In the genomic region with DNA sequence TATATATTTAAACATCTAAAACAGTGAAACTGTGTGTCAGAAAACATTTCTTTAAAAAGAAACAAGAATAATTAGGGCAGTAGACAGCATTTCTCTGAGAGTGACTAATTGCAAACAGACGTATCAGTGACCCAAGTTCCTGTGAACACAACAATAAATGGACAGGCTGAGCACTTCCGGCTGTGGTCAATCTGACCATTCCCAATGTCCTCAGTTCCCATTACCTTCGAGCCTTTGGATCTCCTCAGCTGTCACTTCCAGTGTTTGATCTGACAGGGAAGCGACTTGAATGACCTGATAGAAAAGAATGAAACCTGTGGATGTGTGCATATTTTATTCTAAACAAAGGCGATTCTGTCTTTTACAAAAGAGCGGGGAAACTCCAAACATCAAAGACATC, we compare ENCODE assay signal across 22 mouse cellular contexts. TPM values are rescaled to one million over a fixed set of nuclear protein-coding genes. Genes with fewer than 3 reads are reported as not detected.
DNase-seq lines count a peak whose midpoint lies in the region; ATAC-seq lines count a peak whose summit lies in the region.
"Had no signal": no experiment of that assay in that cellular context is flagged by ENCODE, and none has a peak within 500 bp of the region (broad histone marks: within the 10 kb centered on the region; RNA-seq: fewer than 3 reads in every experiment).

No protein-coding gene starts in this region.

- no peaks in the 10 kb centered on the region for H3K27me3 ChIP-seq in hindbrain, embryonic 12.5 days
- no peaks in the 10 kb centered on the region for H3K27me3 ChIP-seq in hindbrain, embryonic 16.5 days (replicated peaks; ENCODE audit: control insufficient read depth, insufficient read depth, low read length)
- H3K27me3 ChIP-seq in lung, embryonic 16.5 days (ENCODE audit: control insufficient read depth, insufficient read depth, low read depth, low read length) = no peaks in the 10 kb centered on the region
- H3K27me3 ChIP-seq in embryonic facial prominence, embryonic 14.5 days (replicated peaks; ENCODE audit: control insufficient read depth, insufficient read depth, low read length) = no peaks in the 10 kb centered on the region
- H3K27me3 ChIP-seq in stomach, embryonic 15.5 days (replicated peaks) = no peaks in the 10 kb centered on the region
- H3K27me3 ChIP-seq: heart, embryonic 15.5 days; hindbrain, embryonic 15.5 days; liver, embryonic 15.5 days; midbrain, embryonic 15.5 days had no signal

- no peak for ATAC-seq in hindbrain, embryonic 12.5 days (ENCODE audit: low FRiP score)
- ATAC-seq in hindbrain, embryonic 16.5 days = no peak
- ATAC-seq in lung, embryonic 16.5 days (ENCODE audit: low read depth) = no peak
- ATAC-seq in embryonic facial prominence, embryonic 14.5 days (ENCODE audit: low read depth) = no peak
- ATAC-seq in stomach, embryonic 15.5 days (ENCODE audit: insufficient read depth, low FRiP score, low read depth) = no peak
- ATAC-seq: forebrain, embryonic 14.5 days; midbrain, embryonic 15.5 days had no signal

- no peaks in the 10 kb centered on the region for H3K9me3 ChIP-seq in hindbrain, embryonic 12.5 days (replicated peaks)
- H3K9me3 ChIP-seq in hindbrain, embryonic 16.5 days (ENCODE audit: control insufficient read depth, low read length) = no peaks in the 10 kb centered on the region
- no peaks in the 10 kb centered on the region for H3K9me3 ChIP-seq in lung, embryonic 16.5 days (ENCODE audit: control insufficient read depth, low read length)
- H3K9me3 ChIP-seq in embryonic facial prominence, embryonic 14.5 days (ENCODE audit: control insufficient read depth, low read length) = no peaks in the 10 kb centered on the region
- no peaks in the 10 kb centered on the region for H3K9me3 ChIP-seq in stomach, embryonic 15.5 days
- H3K9me3 ChIP-seq: heart, embryonic 15.5 days; hindbrain, embryonic 15.5 days; liver, embryonic 15.5 days; midbrain, embryonic 15.5 days had no signal

- DNase-seq in lung, postnatal 25 days (ENCODE audit: low spot score) = no peak
- no peak for DNase-seq in embryonic facial prominence, embryonic 14.5 days (ENCODE audit: low spot score)
- DNase-seq in heart, postnatal 4 days = no peak
- DNase-seq: adrenal gland, postnatal 36 days; cerebellum, adult 2 months; kidney, adult 9 months; layer of hippocampus, postnatal 36 days; retina, postnatal 1 day; right cerebral cortex, postnatal 4 days had no signal

- no peak overlapping the region for H3K4me3 ChIP-seq in hindbrain, embryonic 12.5 days
- no peak overlapping the region for H3K4me3 ChIP-seq in hindbrain, embryonic 16.5 days (ENCODE audit: low read length)
- H3K4me3 ChIP-seq in lung, embryonic 16.5 days (ENCODE audit: low read length) = no peak overlapping the region
- H3K4me3 ChIP-seq in embryonic facial prominence, embryonic 14.5 days (ENCODE audit: low read depth, low read length) = no peak overlapping the region
- no peak overlapping the region for H3K4me3 ChIP-seq in stomach, embryonic 15.5 days (replicated peaks)
- H3K4me3 ChIP-seq: heart, embryonic 15.5 days; hindbrain, embryonic 15.5 days; liver, embryonic 15.5 days; midbrain, embryonic 15.5 days had no signal

- peaks cover 29% of the 10 kb centered on the region for H3K4me1 ChIP-seq in hindbrain, embryonic 12.5 days
- H3K4me1 ChIP-seq in hindbrain, embryonic 16.5 days (ENCODE audit: control insufficient read depth, insufficient read depth, low read depth, low read length) = no peaks in the 10 kb centered on the region
- peaks cover 22% of the 10 kb centered on the region for H3K4me1 ChIP-seq in lung, embryonic 16.5 days (replicated peaks; ENCODE audit: control insufficient read depth, insufficient read depth, low read length)
- peaks cover 55% of the 10 kb centered on the region for H3K4me1 ChIP-seq in embryonic facial prominence, embryonic 14.5 days (ENCODE audit: control insufficient read depth, insufficient read depth, low read length)
- H3K4me1 ChIP-seq in stomach, embryonic 15.5 days = no peaks in the 10 kb centered on the region
- H3K4me1 ChIP-seq: liver, embryonic 15.5 days had no signal

- peak overlapping the region; percentile 77; the same call in 1 of the 2 replicates for H3K27ac ChIP-seq in hindbrain, embryonic 12.5 days
- H3K27ac ChIP-seq in hindbrain, embryonic 16.5 days (ENCODE audit: low read depth, low read length) = no peak overlapping the region
- peak overlapping the region; percentile 70 for H3K27ac ChIP-seq in lung, embryonic 16.5 days (ENCODE audit: low read length)
- H3K27ac ChIP-seq in embryonic facial prominence, embryonic 14.5 days (replicated peaks; ENCODE audit: low read depth, low read length) = peak overlapping the region; percentile 75
- peak overlapping the region; percentile 26; the same call in 1 of the 2 replicates for H3K27ac ChIP-seq in stomach, embryonic 15.5 days
- H3K27ac ChIP-seq: hindbrain, embryonic 15.5 days; liver, embryonic 15.5 days had no signal

- no peak overlapping the region for H3K4me2 ChIP-seq in hindbrain, embryonic 12.5 days (replicated peaks)
- H3K4me2 ChIP-seq in hindbrain, embryonic 16.5 days (ENCODE audit: low read length) = no peak overlapping the region
- no peak overlapping the region for H3K4me2 ChIP-seq in lung, embryonic 16.5 days (ENCODE audit: low read depth, low read length)
- H3K4me2 ChIP-seq in embryonic facial prominence, embryonic 14.5 days (ENCODE audit: low read depth, low read length) = no peak overlapping the region
- H3K4me2 ChIP-seq in stomach, embryonic 15.5 days = no peak overlapping the region
- H3K4me2 ChIP-seq: heart, embryonic 15.5 days; hindbrain, embryonic 15.5 days; liver, embryonic 15.5 days; midbrain, embryonic 15.5 days had no signal

- WGBS in hindbrain, embryonic 12.5 days = 33% methylated on average over 6 of the region's 6 CpGs
- WGBS in hindbrain, embryonic 16.5 days = 32% methylated on average over 6 of the region's 6 CpGs
- WGBS in lung, embryonic 16.5 days = 41% methylated on average over 6 of the region's 6 CpGs
- 46% methylated on average over 6 of the region's 6 CpGs for WGBS in embryonic facial prominence, embryonic 14.5 days
- 48% methylated on average over 6 of the region's 6 CpGs for WGBS in stomach, embryonic 15.5 days

- H3K9ac ChIP-seq in hindbrain, embryonic 12.5 days = no peak overlapping the region
- H3K9ac ChIP-seq in hindbrain, embryonic 16.5 days (ENCODE audit: low read depth, low read length) = no peak overlapping the region
- H3K9ac ChIP-seq in lung, embryonic 16.5 days (ENCODE audit: low read length) = no peak overlapping the region
- no peak overlapping the region for H3K9ac ChIP-seq in embryonic facial prominence, embryonic 14.5 days (ENCODE audit: low read depth, low read length)
- no peak overlapping the region for H3K9ac ChIP-seq in stomach, embryonic 15.5 days
- H3K9ac ChIP-seq: heart, embryonic 15.5 days; hindbrain, embryonic 15.5 days; liver, embryonic 15.5 days; midbrain, embryonic 15.5 days had no signal

- H3K36me3 ChIP-seq in hindbrain, embryonic 12.5 days = no peaks in the 10 kb centered on the region
- no peaks in the 10 kb centered on the region for H3K36me3 ChIP-seq in hindbrain, embryonic 16.5 days (ENCODE audit: control insufficient read depth, insufficient read depth, low read length)
- H3K36me3 ChIP-seq in lung, embryonic 16.5 days (ENCODE audit: control insufficient read depth, insufficient read depth, low read length) = no peaks in the 10 kb centered on the region
- no peaks in the 10 kb centered on the region for H3K36me3 ChIP-seq in embryonic facial prominence, embryonic 14.5 days (ENCODE audit: control insufficient read depth, insufficient read depth, low read length)
- H3K36me3 ChIP-seq in stomach, embryonic 15.5 days = no peaks in the 10 kb centered on the region
- H3K36me3 ChIP-seq: heart, embryonic 15.5 days; hindbrain, embryonic 15.5 days; liver, embryonic 15.5 days; midbrain, embryonic 15.5 days had no signal

RNA-seq across cellular contexts. Expression of gene Cpa1, which starts 27.0 kb away (rescaled TPM):
- 0.30 and 0.34 TPM in 2 replicates for polyA plus RNA-seq in hindbrain, embryonic 12.5 days (2016; fragmentation: Nextera tagmentation; extraction: Ambion mirVana)
- 0.85 and 0.90 TPM in 2 replicates for polyA plus RNA-seq in hindbrain, embryonic 16.5 days (2015; fragmentation: Nextera tagmentation; extraction: Ambion mirVana)
- 5.4 and 5.7 TPM in 2 replicates for polyA plus RNA-seq in lung, embryonic 16.5 days (2015; fragmentation: Nextera tagmentation; extraction: Ambion mirVana)
- polyA plus RNA-seq in embryonic facial prominence, embryonic 14.5 days (2014; fragmentation: Nextera tagmentation; extraction: Ambion mirVana) = 1.3 and 1.7 TPM in 2 replicates
- polyA plus RNA-seq in stomach, embryonic 15.5 days (2015; fragmentation: Nextera tagmentation; extraction: Ambion mirVana) = 732 and 1,077 TPM in 2 replicates
- 1 to 10 TPM; 3.4 to 3.7 TPM for total RNA-seq in heart, postnatal 4 days (2021)
- total RNA-seq: adrenal gland, postnatal 36 days; layer of hippocampus, adult 18-20 months; layer of hippocampus, postnatal 36 days; left cerebral cortex, postnatal 36 days; megakaryocyte progenitor cell, adult 5-6 weeks; neutrophil, adult 5-6 weeks had no signal
- polyA plus RNA-seq: cerebellum, adult 2 months had no signal

RNA-seq across cellular contexts. Expression of gene Cep41, which starts 27.5 kb away (rescaled TPM):
- 20.5 and 21.9 TPM in 2 replicates for polyA plus RNA-seq in hindbrain, embryonic 12.5 days (2016; fragmentation: Nextera tagmentation; extraction: Ambion mirVana)
- polyA plus RNA-seq in hindbrain, embryonic 16.5 days (2015; fragmentation: Nextera tagmentation; extraction: Ambion mirVana) = 10.4 and 14.1 TPM in 2 replicates
- polyA plus RNA-seq in lung, embryonic 16.5 days (2015; fragmentation: Nextera tagmentation; extraction: Ambion mirVana) = 15.6 and 16.0 TPM in 2 replicates
- 38.6 and 44.3 TPM in 2 replicates for polyA plus RNA-seq in embryonic facial prominence, embryonic 14.5 days (2014; fragmentation: Nextera tagmentation; extraction: Ambion mirVana)
- polyA plus RNA-seq in stomach, embryonic 15.5 days (2015; fragmentation: Nextera tagmentation; extraction: Ambion mirVana) = 10.0 and 11.5 TPM in 2 replicates
- total RNA-seq in heart, postnatal 4 days (2021) = 1 to 10 TPM; 4.2 to 8.0 TPM

RNA-seq across cellular contexts. Expression of gene Cpa5, which starts 55.2 kb away (rescaled TPM):
- polyA plus RNA-seq in hindbrain, embryonic 12.5 days (2016; fragmentation: Nextera tagmentation; extraction: Ambion mirVana) = 0.10 TPM in 1 of 2 replicates, not detected in the other
- polyA plus RNA-seq in hindbrain, embryonic 16.5 days (2015; fragmentation: Nextera tagmentation; extraction: Ambion mirVana) = 0.09 and 0.12 TPM in 2 replicates
- polyA plus RNA-seq in lung, embryonic 16.5 days (2015; fragmentation: Nextera tagmentation; extraction: Ambion mirVana) = 0.33 TPM in 1 of 2 replicates, not detected in the other
- 0.92 and 1.3 TPM in 2 replicates for polyA plus RNA-seq in embryonic facial prominence, embryonic 14.5 days (2014; fragmentation: Nextera tagmentation; extraction: Ambion mirVana)
- 0.14 and 0.21 TPM in 2 replicates for polyA plus RNA-seq in stomach, embryonic 15.5 days (2015; fragmentation: Nextera tagmentation; extraction: Ambion mirVana)
- under 1 TPM; 0.20 to 0.38 TPM for total RNA-seq in heart, postnatal 4 days (2021)
- total RNA-seq: adrenal gland, postnatal 36 days; layer of hippocampus, adult 18-20 months; layer of hippocampus, postnatal 36 days; left cerebral cortex, postnatal 36 days; megakaryocyte progenitor cell, adult 5-6 weeks; neutrophil, adult 5-6 weeks had no signal
- polyA plus RNA-seq: cerebellum, adult 2 months; hindbrain, embryonic 15.5 days; midbrain, embryonic 15.5 days had no signal

RNA-seq across cellular contexts. Expression of gene Mest, which starts 57.3 kb away (rescaled TPM):
- 763 and 927 TPM in 2 replicates for polyA plus RNA-seq in hindbrain, embryonic 12.5 days (2016; fragmentation: Nextera tagmentation; extraction: Ambion mirVana)
- 303 and 331 TPM in 2 replicates for polyA plus RNA-seq in hindbrain, embryonic 16.5 days (2015; fragmentation: Nextera tagmentation; extraction: Ambion mirVana)
- polyA plus RNA-seq in lung, embryonic 16.5 days (2015; fragmentation: Nextera tagmentation; extraction: Ambion mirVana) = 1,483 and 1,593 TPM in 2 replicates
- 2,046 and 2,257 TPM in 2 replicates for polyA plus RNA-seq in embryonic facial prominence, embryonic 14.5 days (2014; fragmentation: Nextera tagmentation; extraction: Ambion mirVana)
- 780 and 950 TPM in 2 replicates for polyA plus RNA-seq in stomach, embryonic 15.5 days (2015; fragmentation: Nextera tagmentation; extraction: Ambion mirVana)
- 100 to 1,000 TPM; 504 to 641 TPM for total RNA-seq in heart, postnatal 4 days (2021)

Comparison
In these comparisons a context has a peak if more than half of its experiments do, and no peak if none do; other contexts are left out.
1. RNA of gene Cpa1, which starts 27.0 kb away (polyA plus RNA-seq): 732 to 1,077 TPM in stomach, embryonic 15.5 days; 5.4 to 5.7 TPM in lung, embryonic 16.5 days, 1.3 to 1.7 TPM in embryonic facial prominence, embryonic 14.5 days, 0.85 to 0.90 TPM in hindbrain, embryonic 16.5 days and 0.30 to 0.34 TPM in hindbrain, embryonic 12.5 days; every median in the first group is over 100 times any median in the second.